Mouse (Mus musculus): ENCODE data around the gene Astn2. TPM values are rescaled to one million over a fixed set of nuclear protein-coding genes. Genes with fewer than 3 reads are reported as not detected.

Astn2 gene
- total and polyA plus RNA-seq, 2 experiments from 2014 or later, result 3.0 to 51.4 TPM

DNA sequence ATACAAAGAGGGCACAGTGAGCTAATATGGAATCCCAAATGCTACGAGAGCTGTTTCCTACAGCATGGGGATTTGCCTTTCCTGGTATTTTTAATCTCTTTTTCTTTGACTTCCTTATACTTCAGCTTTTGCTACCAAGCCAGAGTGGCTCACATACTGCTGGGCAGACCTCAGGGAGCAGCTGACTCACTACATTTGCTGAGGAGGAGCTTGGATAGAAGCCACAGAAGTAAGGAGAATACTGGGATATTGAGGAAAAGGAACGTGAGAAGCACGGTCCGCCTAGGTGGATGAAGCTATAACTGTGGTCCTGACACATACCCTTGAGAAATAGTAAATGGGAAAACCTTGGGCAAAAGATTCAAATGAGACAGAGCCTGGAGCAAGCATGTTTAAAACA is 348.7 kb downstream of the Astn2 start:
- H3K9ac ChIP-seq (replicated peaks; ENCODE audit: low read length), result no peak overlapping the region
- WGBS, result 79% methylated on average over 4 of the region's 4 CpGs
- DNase-seq (ENCODE audit: low spot score) (no peak), ATAC-seq (no peak)
- no peak overlapping the region for H3K27ac ChIP-seq
- no peak overlapping the region for H3K4me3 ChIP-seq (ENCODE audit: low read length)
- no peaks in the 10 kb centered on the region for H3K4me1 ChIP-seq (ENCODE audit: insufficient read depth, low read length)
- no peaks in the 10 kb centered on the region for H3K9me3 ChIP-seq (ENCODE audit: low read length)
- no peak for TF ChIP-seq CTCF (IDR thresholded peaks at IDR 0.05; ENCODE audit: low read depth)
- no peaks in the 10 kb centered on the region for H3K27me3 ChIP-seq (ENCODE audit: insufficient read depth, low read length)
- no peak overlapping the region for H3K4me2 ChIP-seq (ENCODE audit: low read depth, low read length)
- no peaks in the 10 kb centered on the region for H3K36me3 ChIP-seq (ENCODE audit: insufficient read depth, low read length)

DNA sequence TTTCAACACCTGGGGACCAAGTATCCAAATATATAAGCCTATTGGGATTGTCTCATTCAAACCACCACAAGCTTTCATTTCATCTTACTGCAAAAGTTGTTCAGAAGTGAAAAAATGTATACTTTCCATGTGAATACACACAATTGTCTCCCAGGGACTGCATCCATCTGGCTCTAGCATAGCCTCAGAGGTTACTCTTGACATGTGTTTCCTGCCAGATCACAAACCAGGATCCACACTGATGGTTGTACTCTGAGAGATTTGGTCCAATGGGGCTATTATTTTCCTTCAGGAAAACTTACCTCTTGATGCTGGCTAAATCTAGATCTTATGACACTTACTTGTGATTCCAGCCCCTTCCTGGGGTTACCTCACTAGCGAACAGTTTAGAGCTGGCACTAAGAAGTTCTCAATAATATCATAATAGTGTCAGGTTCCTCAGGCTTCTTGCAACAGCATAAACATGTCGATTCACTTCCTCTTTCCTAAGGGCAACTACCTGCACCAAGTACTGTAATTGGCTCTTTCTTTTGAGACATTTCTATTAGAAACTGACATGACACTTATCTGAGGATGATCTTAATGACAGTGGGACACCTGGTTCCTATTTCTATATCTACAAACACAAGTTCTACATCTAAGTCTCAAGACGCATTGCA is 361.3 kb downstream of the Astn2 start:
- H3K4me2 ChIP-seq (ENCODE audit: low read depth, low read length), result no peak overlapping the region
- H3K36me3 ChIP-seq (ENCODE audit: insufficient read depth, low read length), result no peaks in the 10 kb centered on the region
- H3K27me3 ChIP-seq (ENCODE audit: insufficient read depth, low read length), result no peaks in the 10 kb centered on the region
- H3K9me3 ChIP-seq (ENCODE audit: low read length), result no peaks in the 10 kb centered on the region
- DNase-seq (ENCODE audit: low spot score), result no peak
- no peak for TF ChIP-seq CTCF (IDR thresholded peaks at IDR 0.05; ENCODE audit: low read depth)
- 91% methylated on average over 3 of the region's 3 CpGs for WGBS
- no peak overlapping the region for H3K9ac ChIP-seq (replicated peaks; ENCODE audit: low read length)
- no peak for ATAC-seq
- H3K27ac ChIP-seq, result no peak overlapping the region
- no peaks in the 10 kb centered on the region for H3K4me1 ChIP-seq (ENCODE audit: insufficient read depth, low read length)
- H3K4me3 ChIP-seq (ENCODE audit: low read length), result no peak overlapping the region

DNA sequence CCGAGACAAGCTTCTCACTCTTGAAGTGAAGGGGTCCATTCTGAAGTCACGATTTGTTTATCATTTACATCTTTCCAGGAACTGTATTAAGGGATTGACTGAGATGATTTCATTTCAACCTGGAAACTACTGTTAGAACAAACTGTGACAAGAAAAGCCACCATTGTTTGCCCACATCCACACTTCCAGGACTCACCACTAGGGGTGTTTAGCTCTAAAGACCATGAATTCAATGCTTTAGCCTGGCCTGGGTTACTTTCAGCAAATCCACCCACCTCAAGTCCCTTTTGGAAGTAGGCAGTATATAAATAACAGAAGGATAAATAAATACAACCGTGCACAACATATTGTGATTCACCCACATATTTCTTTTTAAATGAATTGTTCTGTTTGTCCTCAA is 370.6 kb downstream of the Astn2 start:
- WGBS, result 84% methylated on average over 3 of the region's 3 CpGs
- H3K4me2 ChIP-seq (ENCODE audit: low read depth, low read length), result no peak overlapping the region
- H3K27ac ChIP-seq, result no peak overlapping the region
- no peaks in the 10 kb centered on the region for H3K27me3 ChIP-seq (ENCODE audit: insufficient read depth, low read length)
- no peaks in the 10 kb centered on the region for H3K9me3 ChIP-seq (ENCODE audit: low read length)
- no peaks in the 10 kb centered on the region for H3K4me1 ChIP-seq (ENCODE audit: insufficient read depth, low read length)
- peak; percentile 60 for TF ChIP-seq CTCF (IDR thresholded peaks at IDR 0.05; ENCODE audit: low read depth)
- ATAC-seq, result no peak
- no peak overlapping the region for H3K4me3 ChIP-seq (ENCODE audit: low read length)
- H3K9ac ChIP-seq (replicated peaks; ENCODE audit: low read length), result no peak overlapping the region
- no peak for DNase-seq (ENCODE audit: low spot score)
- H3K36me3 ChIP-seq (ENCODE audit: insufficient read depth, low read length), result no peaks in the 10 kb centered on the region

DNA sequence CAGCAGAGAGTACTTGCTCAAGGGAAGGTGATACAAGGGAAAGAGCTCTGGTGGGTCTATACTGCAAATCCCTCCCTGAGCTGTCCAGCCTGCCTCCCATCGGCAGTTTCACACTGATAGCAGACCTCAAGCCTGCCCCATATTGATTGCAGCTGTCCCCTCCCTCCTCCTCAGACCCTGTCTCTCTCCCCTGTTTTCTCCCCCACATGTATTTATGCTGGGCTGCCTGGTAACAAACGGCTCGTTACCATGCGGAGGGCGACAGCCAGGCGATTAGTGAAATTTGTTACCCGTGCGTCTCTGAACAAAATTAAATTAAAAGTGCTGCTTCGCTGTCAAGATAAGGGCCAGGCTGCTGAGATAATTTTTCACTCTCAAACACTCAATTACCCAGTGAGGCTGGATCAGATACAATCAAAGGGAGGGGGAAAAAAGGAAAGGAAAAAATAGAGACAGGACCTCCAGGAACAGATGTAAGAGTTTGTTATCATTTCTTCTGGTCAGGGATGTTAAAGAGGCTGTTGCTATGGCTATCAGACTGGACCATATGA is 373.0 kb downstream of the Astn2 start:
- ATAC-seq (0 out of 2 replicates have a peak, but pooled peaks have one; percentile 24), DNase-seq (ENCODE audit: low spot score) (no peak)
- H3K4me2 ChIP-seq (ENCODE audit: low read depth, low read length), result no peak overlapping the region

DNA sequence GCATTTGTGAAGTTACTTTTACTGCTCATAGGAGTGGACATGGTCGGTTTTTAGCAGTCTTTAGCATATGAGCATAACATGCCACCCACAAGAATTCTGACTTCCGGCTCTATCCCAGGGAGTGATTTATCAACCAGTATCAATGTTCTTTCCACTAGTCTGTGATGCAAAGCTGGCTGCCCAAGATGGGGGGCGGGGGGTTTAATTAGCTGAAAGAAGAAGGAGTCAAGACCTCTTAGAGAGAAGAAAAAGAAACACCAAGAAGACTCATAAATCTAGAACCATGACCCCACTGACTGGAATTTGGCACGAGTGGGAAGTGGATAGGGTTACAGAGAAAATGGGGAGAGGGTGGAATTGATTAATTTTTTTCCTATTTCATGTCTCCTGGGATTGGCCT is 374.5 kb downstream of the Astn2 start:
- no peak for DNase-seq (ENCODE audit: low spot score)
- H3K4me1 ChIP-seq (ENCODE audit: insufficient read depth, low read length), result peaks cover 6% of the 10 kb centered on the region; the same call in 1 of the 2 replicates
- no peak for TF ChIP-seq CTCF (IDR thresholded peaks at IDR 0.05; ENCODE audit: low read depth)
- H3K36me3 ChIP-seq (ENCODE audit: insufficient read depth, low read length), result no peaks in the 10 kb centered on the region
- H3K9ac ChIP-seq (replicated peaks; ENCODE audit: low read length), result no peak overlapping the region
- WGBS, result 79% methylated on average over 4 of the region's 4 CpGs
- no peak for ATAC-seq
- no peaks in the 10 kb centered on the region for H3K27me3 ChIP-seq (ENCODE audit: insufficient read depth, low read length)
- H3K4me2 ChIP-seq (ENCODE audit: low read depth, low read length), result no peak overlapping the region
- H3K9me3 ChIP-seq (ENCODE audit: low read length), result no peaks in the 10 kb centered on the region
- H3K27ac ChIP-seq, result no peak overlapping the region
- H3K4me3 ChIP-seq (ENCODE audit: low read length), result no peak overlapping the region

More for the DNA sequence above, 373.0 kb downstream of the Astn2 start:
- H3K4me3 ChIP-seq (ENCODE audit: low read length), result no peak overlapping the region
- 45% methylated on average over 9 of the region's 9 CpGs for WGBS
- TF ChIP-seq CTCF (IDR thresholded peaks at IDR 0.05; ENCODE audit: low read depth), result no peak
- no peaks in the 10 kb centered on the region for H3K27me3 ChIP-seq (ENCODE audit: insufficient read depth, low read length)
- H3K9ac ChIP-seq (replicated peaks; ENCODE audit: low read length), result no peak overlapping the region
- no peaks in the 10 kb centered on the region for H3K36me3 ChIP-seq (ENCODE audit: insufficient read depth, low read length)
- no peaks in the 10 kb centered on the region for H3K9me3 ChIP-seq (ENCODE audit: low read length)
- no peaks in the 10 kb centered on the region for H3K4me1 ChIP-seq (ENCODE audit: insufficient read depth, low read length)
- no peak overlapping the region for H3K27ac ChIP-seq

DNA sequence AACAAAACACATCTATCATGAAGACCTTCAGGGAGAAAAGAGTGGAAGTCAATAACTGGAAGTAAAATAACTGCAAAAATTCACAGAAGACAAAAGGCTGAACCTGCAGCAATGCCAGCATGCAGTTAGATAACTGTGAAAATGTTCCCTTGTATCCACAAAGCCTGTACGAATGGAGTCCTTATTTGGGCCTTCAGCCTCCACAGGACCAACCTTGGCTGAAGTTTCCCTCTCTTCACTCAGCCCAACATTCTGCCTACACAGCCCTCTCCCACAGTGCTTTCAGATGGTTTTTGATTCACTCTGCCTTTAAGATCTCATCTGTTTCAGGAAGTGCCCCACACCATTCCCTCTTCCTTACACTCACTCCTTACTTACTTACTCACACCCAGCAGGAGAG is 376.5 kb downstream of the Astn2 start:
- no peaks in the 10 kb centered on the region for H3K27me3 ChIP-seq (ENCODE audit: insufficient read depth, low read length)
- H3K9me3 ChIP-seq (ENCODE audit: low read length), result no peaks in the 10 kb centered on the region
- peaks cover 6% of the 10 kb centered on the region; the same call in 1 of the 2 replicates for H3K4me1 ChIP-seq (ENCODE audit: insufficient read depth, low read length)
- ATAC-seq (no peak), DNase-seq (ENCODE audit: low spot score) (no peak)
- H3K9ac ChIP-seq (replicated peaks; ENCODE audit: low read length), result no peak overlapping the region
- no peak overlapping the region for H3K4me2 ChIP-seq (ENCODE audit: low read depth, low read length)
- H3K27ac ChIP-seq, result no peak overlapping the region
- no peaks in the 10 kb centered on the region for H3K36me3 ChIP-seq (ENCODE audit: insufficient read depth, low read length)
- no peak for TF ChIP-seq CTCF (IDR thresholded peaks at IDR 0.05; ENCODE audit: low read depth)
- WGBS, result 84% methylated on average over 1 of the region's 1 CpGs
- H3K4me3 ChIP-seq (ENCODE audit: low read length), result no peak overlapping the region

Data from hindbrain, postnatal 0 days (tissue).